Mouse (Mus musculus): ENCODE data around the gene Eif2b1.
A peak's percentile ranks its signal among the peaks of the same experiment; 100 is the strongest.
"Not testable (repeated sequence)": the region's sequence is repeated elsewhere in the genome, so short reads cannot be mapped to it uniquely, and the experiment has no call there.

The Eif2b1 gene

GRCm38 (mm10) chr5:124578633-124579317 is at the start of gene Eif2b1, which contains the start of gene Gtf2h3:
TSS of gene Eif2b1 (minus strand) at chr5:124579131.
TSS of gene Gtf2h3 (plus strand) at chr5:124579140.
- DNase-seq (ENCODE audit: low spot score): peak; percentile 85

GRCm38 (mm10) chr5:124624291-124624690 is 45.4 kb upstream of the Eif2b1 start:
- no peak for DNase-seq (ENCODE audit: low spot score)

GRCm38 (mm10) chr5:124622890-124623289 is 44.0 kb upstream of the Eif2b1 start:
- DNase-seq (ENCODE audit: low spot score): no peak

- no peak for DNase-seq (ENCODE audit: low spot score)
Observed at GRCm38 (mm10) chr5:124621362-124621761, 42.4 kb upstream of the Eif2b1 start.

DNA sequence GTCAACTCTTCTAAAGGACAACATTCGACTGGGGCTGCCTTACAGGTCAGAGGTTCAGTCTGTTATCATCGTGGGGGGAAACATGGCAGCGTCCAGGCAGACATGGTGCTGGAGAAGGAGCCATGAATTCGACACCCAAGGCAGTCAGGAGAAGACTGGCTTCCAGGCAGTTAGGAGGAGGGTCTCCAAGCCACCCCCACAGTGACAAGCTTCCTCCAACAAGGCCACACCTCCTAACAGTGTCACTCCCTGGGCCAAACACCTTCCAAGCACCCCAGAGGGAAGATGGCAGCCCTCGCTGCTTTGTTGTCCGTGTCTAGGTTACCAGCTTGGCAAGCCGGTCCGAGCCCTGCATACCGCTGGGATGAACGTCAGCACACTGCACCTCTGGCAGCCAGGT is 39.8 kb upstream of the Eif2b1 start:
- no peak for DNase-seq (ENCODE audit: low spot score)

DNA sequence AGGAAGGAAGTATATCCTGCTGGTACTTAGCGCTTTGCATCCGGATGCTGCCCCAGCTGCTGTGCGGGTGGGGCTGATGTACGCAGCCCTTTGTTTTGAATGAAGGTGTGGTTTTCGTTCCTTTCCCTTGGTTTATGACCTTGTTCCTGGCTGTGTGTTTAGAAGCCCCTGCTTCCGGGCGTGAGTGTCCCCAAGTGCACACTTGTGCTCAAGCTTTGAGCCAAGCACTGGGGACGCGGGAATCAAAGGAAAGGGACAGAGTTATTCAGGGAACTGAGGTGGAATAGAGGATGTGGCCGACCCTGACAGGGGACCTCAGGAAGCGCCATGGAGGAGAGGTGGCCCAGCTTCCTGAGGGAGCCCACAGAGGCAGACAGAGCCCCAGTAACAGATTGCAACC is 35.8 kb upstream of the Eif2b1 start:
- no peak for DNase-seq (ENCODE audit: low spot score)

DNA sequence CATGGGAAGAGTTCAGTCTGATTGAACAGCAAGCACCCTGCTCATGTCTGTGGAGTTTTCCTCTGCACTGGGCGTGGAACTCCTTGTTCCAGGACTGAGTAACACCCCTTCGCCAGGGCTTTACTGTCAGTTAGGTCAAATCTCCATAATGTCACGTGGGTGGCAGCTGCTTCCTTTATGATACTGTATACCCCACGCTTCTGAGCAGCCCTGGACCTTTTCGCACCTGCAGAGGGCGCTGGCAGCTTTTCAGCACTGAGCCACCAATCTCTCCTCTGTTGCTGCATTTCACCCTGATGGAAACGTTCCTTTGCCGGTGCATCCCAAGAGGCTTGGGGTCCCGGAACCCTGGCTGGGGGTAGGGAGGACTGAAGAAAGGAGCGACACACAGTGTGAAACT is 32.0 kb upstream of the Eif2b1 start:
- no peak for DNase-seq (ENCODE audit: low spot score)

- DNase-seq (ENCODE audit: low spot score): no peak
Observed at GRCm38 (mm10) chr5:124605041-124605622, 26.2 kb upstream of the Eif2b1 start.

DNA sequence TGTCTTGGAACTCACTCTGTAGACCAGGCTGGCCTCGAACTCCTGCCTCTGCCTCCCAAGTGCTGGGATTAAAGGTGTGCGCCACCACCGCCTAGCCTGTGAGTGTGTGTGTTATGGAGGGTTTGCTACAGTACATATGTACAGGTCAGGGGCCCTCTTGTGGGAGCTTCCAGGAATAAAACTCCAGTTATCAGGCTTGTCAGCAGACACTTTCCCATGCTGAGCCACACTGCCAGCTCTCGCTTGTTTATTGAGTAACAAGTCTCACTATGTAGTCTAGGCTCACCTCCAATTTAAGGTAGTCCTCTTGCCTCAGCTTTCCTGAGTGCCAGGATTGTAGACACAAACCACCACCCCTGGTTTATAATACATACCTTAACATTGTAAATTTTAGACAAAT is 25.4 kb upstream of the Eif2b1 start:
- DNase-seq (ENCODE audit: low spot score): no peak

GRCm38 (mm10) chr5:124602349-124602748 is 23.4 kb upstream of the Eif2b1 start:
- no peak for DNase-seq (ENCODE audit: low spot score)

DNA sequence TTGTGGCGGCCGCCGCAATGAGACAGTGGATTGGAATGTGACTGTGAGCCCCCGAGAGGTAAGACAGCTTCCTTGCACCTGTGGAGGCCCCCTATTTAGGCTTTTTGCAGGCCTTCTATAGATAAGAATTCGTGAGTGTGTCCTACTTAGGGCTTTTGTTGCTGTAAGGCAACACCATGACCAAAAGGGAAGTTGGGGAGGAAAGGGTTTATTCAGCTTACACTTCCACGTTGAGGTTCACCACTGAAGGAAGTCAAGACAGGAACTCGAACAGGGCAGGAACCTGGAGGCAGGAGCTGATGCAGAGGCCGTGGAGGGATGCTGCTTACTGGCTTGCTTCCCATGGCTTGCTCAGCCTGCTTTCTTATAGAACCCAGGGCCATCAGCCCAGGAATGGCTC is 20.8 kb upstream of the Eif2b1 start:
- not testable (repeated sequence) for DNase-seq (ENCODE audit: low spot score)

GRCm38 (mm10) chr5:124598224-124599174 is 19.6 kb upstream of the Eif2b1 start:
- peak; percentile 93 for DNase-seq (ENCODE audit: low spot score)

DNA sequence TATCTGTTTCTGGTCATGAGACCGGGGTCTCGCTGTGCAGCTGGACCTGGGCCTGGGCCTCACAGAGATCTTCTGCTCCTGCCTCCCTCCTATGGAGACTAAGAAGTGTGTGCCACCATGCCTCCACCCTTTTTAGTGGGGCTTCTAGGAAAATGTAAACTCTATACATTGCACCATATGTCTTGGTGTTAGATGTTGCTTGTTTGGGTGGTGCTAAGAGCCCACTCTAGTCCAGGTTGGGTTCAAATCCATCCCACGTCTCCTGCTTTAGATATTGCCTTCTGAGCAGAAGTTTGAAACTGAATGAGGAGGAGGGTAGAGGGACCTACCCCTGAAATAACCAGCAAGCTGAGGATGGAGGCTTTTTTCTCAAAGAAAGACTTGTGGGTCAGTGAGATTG is 13.8 kb upstream of the Eif2b1 start:
- no peak for DNase-seq (ENCODE audit: low spot score)

- no peak for DNase-seq (ENCODE audit: low spot score)
Observed at GRCm38 (mm10) chr5:124582515-124582914, 3.6 kb upstream of the Eif2b1 start.

DNA sequence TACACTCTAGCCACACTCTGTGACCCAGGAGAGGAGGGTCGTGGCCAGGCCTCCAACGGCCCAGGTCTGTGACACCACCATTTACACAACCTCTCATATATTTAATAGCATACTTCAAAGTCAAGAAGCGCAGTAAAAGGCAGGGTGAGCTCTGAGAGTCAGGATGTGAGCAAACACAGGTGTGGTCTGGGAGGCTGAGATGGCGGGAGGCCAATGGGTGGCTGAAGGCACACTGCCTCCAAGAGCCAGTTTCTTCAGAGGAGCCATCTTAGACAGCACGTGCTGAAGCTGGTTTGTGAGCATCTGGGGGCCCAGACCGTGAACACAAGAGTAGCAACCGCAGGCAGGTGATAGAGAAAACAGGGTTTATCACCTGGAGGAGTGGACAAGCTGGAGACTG is 3.5 kb downstream of the Eif2b1 start:
- DNase-seq (ENCODE audit: low spot score): no peak

GRCm38 (mm10) chr5:124571068-124571467 is 7.9 kb downstream of the Eif2b1 start:
- no peak for DNase-seq (ENCODE audit: low spot score)

GRCm38 (mm10) chr5:124555145-124555544 is 23.8 kb downstream of the Eif2b1 start:
- DNase-seq (ENCODE audit: low spot score): no peak

DNA sequence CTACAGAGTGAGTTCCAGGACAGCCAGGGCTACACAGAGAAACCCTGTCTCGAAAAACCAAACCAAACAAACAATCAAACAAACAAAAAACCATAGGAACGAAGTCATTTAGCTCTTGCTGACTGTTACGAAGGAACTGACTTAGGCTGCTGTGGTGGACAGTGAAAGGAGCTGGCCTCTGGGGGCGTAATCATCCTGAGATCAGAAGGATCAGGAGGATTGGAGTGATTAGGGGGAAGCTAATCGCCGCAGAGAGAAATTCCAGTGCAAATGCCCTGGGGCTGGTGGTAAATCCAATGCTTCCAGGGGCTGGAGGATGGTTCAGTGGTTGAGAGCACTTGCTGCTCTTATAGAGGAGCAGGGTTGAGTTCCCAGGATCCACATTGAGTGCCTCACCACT is 25.3 kb downstream of the Eif2b1 start:
- no peak for DNase-seq (ENCODE audit: low spot score)

DNA sequence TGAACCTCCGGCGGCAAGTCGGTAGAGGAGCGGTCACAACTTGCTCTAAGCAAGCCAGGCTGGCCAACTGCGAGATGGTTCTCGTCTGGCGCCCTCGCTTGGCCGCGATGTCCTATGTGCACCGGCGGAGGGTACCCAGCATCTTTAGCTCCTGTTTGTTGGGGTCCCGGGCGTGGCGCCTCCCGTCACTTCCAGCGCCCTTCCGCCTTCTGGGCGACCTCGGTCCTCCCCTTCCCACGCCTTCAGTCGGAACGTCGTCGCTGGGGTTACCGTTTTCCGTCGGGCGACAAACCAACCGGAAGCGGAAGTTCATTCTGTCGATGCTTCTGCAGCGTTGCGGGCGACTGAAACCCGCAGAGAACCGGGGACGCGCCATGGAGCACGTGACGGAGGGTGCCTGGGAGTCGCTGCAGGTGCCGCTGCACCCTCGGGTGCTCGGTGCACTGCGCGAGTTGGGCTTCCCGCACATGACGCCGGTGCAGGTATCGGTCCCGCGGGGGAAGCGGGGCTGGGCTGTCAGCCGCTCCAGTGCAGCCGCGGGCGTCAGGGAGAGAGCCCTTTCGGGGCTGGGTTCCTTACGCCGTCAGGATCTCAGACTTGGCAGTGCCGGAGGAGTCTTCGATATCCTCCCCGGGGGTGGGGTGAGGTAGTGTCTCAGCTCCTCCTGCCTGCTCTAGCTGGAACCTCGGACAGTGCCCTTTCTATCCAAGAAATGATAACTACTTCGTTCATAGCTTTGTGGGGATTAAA is 26.2 kb downstream of the Eif2b1 start, which contains the start of gene Ddx55:
Ddx55 (plus strand) TSS at position 307 of the 750 bp plus-strand sequence.
- DNase-seq (ENCODE audit: low spot score): peak; percentile 76

DNA sequence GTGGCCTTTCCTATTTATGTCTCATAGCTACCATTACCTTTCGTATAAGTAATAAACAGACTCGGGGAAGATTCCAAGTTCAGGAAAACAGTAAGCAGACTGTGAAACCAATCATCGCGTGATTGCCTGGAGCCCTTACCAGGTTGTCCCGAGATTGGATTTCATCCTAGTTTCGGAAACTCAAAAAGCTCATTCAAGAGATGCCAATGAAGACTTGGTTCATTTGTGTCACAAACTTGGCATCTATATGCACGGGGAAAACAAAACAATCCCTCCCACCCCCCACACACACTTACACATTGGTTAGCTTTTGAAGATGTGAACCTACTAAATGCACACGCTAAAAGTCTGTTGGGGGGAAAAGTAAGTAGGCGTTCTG is 26.8 kb downstream of the Eif2b1 start:
- DNase-seq (ENCODE audit: low spot score): no peak

- not testable (repeated sequence) for DNase-seq (ENCODE audit: low spot score)
Observed at GRCm38 (mm10) chr5:124551349-124552093, 27.4 kb downstream of the Eif2b1 start.

Measured in ovary, adult 18-20 months (tissue).